Mouse (Mus musculus) cortical plate, adult 2 months (tissue): Measurements from ENCODE around the gene Cox4i1.

ENCODE experiments used
- CTCF ChIP-seq: fragments of 200-500 bp; IDR thresholded peaks from 2 replicates; pipeline ENCODE4 v1.5.1; 2011; ENCODE audit warnings: mild to moderate bottlenecking, control low read depth, low read length; ENCODE audit not compliant: insufficient read depth; ENCODE audit errors: extremely low read depth
- POLR2A ChIP-seq: fragments of 200-500 bp; IDR thresholded peaks from 2 replicates; pipeline ENCODE4 v1.6.1; 2011; ENCODE audit warnings: mild to moderate bottlenecking, low read length, control low read depth; ENCODE audit not compliant: insufficient read depth; ENCODE audit errors: extremely low read depth

- TF ChIP-seq CTCF (no peak), POLR2A (no peak)
Observed at GRCm38 (mm10) chr8:120641245-120641644, 26.8 kb upstream of the Cox4i1 start.
